Mouse (Mus musculus): ENCODE results near the gene Efhb. TPM values are rescaled to one million over a fixed set of nuclear protein-coding genes. Genes with fewer than 3 reads are reported as not detected.

Efhb gene
- polyA plus RNA-seq, 1 experiment from 2014 or later, result 0.75 TPM

DNA sequence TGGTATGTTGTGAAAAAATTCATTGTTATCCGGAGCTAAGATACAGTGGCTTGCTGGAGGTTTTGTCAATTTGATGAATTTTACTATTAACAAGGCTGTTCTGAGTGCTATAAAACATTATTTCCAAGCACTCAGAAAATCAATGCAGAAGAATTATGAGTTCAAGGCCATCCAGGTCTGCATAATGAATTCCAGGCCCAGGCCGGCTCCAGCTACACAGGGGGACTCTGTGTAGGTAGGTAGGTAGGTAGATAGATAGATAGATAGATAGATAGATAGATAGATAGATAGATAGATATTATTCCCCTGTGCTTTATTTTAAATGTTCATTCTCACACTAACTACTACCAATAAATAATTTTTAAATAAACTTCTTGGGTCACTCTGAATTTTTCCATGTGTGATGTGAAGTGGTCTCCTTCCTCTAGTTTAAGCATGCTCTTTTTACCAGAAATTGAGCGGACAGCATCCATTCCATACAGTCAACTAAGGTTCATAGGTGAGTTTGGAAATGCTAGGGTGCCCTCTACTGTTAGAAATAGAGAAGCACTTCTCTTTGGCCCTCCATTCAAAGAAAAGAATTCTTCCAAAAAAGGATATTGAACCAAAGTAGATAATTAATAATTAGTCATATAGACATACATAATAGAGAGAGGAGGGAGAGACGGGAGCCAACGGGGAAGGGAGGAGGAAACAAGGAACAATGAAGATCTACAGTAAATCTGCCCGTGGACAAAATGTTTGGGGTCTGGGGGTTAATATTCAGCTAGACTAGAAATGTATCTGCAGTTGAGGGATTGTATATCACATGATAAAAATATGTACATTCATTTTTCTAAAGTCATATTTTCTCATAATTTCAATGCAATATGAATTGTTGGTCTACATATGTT is 75.3 kb downstream of the Efhb start:
- ATAC-seq (ENCODE audit: insufficient read depth, low FRiP score), result no peak
- Histone ChIP-seq H3K27me3 (ENCODE audit: control insufficient read depth, insufficient read depth, low read length) (no peaks in the 10 kb centered on the region), H3K27ac (ENCODE audit: low read length) (no peak overlapping the region), H3K9me3 (replicated peaks; ENCODE audit: control insufficient read depth, low read length) (no peaks in the 10 kb centered on the region), H3K4me3 (replicated peaks; ENCODE audit: low read length) (no peak overlapping the region), H3K36me3 (ENCODE audit: control insufficient read depth, insufficient read depth, low read length) (no peaks in the 10 kb centered on the region), H3K9ac (ENCODE audit: low read length) (no peak overlapping the region), H3K4me2 (ENCODE audit: low read depth, low read length) (no peak overlapping the region), H3K4me1 (ENCODE audit: control insufficient read depth, insufficient read depth, low read length) (no peaks in the 10 kb centered on the region)
- 38% methylated on average over 6 of the region's 6 CpGs for WGBS

- Histone ChIP-seq H3K9me3 (replicated peaks; ENCODE audit: control insufficient read depth, low read length) (no peaks in the 10 kb centered on the region), H3K27ac (ENCODE audit: low read length) (no peak overlapping the region), H3K36me3 (ENCODE audit: control insufficient read depth, insufficient read depth, low read length) (no peaks in the 10 kb centered on the region), H3K27me3 (ENCODE audit: control insufficient read depth, insufficient read depth, low read length) (no peaks in the 10 kb centered on the region), H3K9ac (ENCODE audit: low read length) (no peak overlapping the region), H3K4me3 (replicated peaks; ENCODE audit: low read length) (no peak overlapping the region), H3K4me2 (ENCODE audit: low read depth, low read length) (no peak overlapping the region), H3K4me1 (ENCODE audit: control insufficient read depth, insufficient read depth, low read length) (no peaks in the 10 kb centered on the region)
- ATAC-seq (ENCODE audit: insufficient read depth, low FRiP score), result no peak
- 71% methylated on average over 6 of the region's 6 CpGs for WGBS
These were observed 76.3 kb downstream of the Efhb start for GRCm38 (mm10) chr17:53386863-53387262.

- H3K4me2 ChIP-seq (ENCODE audit: low read depth, low read length), result no peak overlapping the region
- ATAC-seq (ENCODE audit: insufficient read depth, low FRiP score), result no peak
- no peak overlapping the region for H3K27ac ChIP-seq (ENCODE audit: low read length)
- WGBS, result 87% methylated on average over 6 of the region's 6 CpGs
- H3K4me3 ChIP-seq (replicated peaks; ENCODE audit: low read length), result no peak overlapping the region
- no peaks in the 10 kb centered on the region for H3K36me3 ChIP-seq (ENCODE audit: control insufficient read depth, insufficient read depth, low read length)
- H3K9me3 ChIP-seq (replicated peaks; ENCODE audit: control insufficient read depth, low read length), result no peaks in the 10 kb centered on the region
- no peaks in the 10 kb centered on the region for H3K27me3 ChIP-seq (ENCODE audit: control insufficient read depth, insufficient read depth, low read length)
- no peak overlapping the region for H3K9ac ChIP-seq (ENCODE audit: low read length)
- no peaks in the 10 kb centered on the region for H3K4me1 ChIP-seq (ENCODE audit: control insufficient read depth, insufficient read depth, low read length)
These were observed 99.0 kb downstream of the Efhb start for GRCm38 (mm10) chr17:53364111-53364510.

Other genes with a start within 250 kb of the Efhb start
- 68.7 and 78.0 TPM in 2 replicates for gene Rab5a, start 15.9 kb upstream of the Efhb start, polyA plus RNA-seq (2015; fragmentation: Nextera tagmentation; extraction: Ambion mirVana)
- gene Pp2d1, start 76.1 kb upstream of the Efhb start, polyA plus RNA-seq (2015; fragmentation: Nextera tagmentation; extraction: Ambion mirVana), result 0.23 and 0.25 TPM in 2 replicates
- 5.2 and 6.6 TPM in 2 replicates for gene Kat2b, start 103.5 kb upstream of the Efhb start, polyA plus RNA-seq (2015; fragmentation: Nextera tagmentation; extraction: Ambion mirVana)
- gene Sgo1, start 226.0 kb upstream of the Efhb start, polyA plus RNA-seq (2015; fragmentation: Nextera tagmentation; extraction: Ambion mirVana), result 28.3 and 33.1 TPM in 2 replicates

All from stomach, embryonic 16.5 days (tissue).